Mouse (Mus musculus) forebrain, embryonic 14.5 days (tissue): ENCODE data around the gene Anxa9. TPM values are rescaled to one million over a fixed set of nuclear protein-coding genes. Genes with fewer than 3 reads are reported as not detected.

ENCODE experiments used
- ATAC-seq: fragments of 200-750 bp; cut with Nextera tagmentation; 2 replicates; pipeline ENCODE4 v1.8.0; 2017; ENCODE audit warnings: mild to moderate bottlenecking, moderate library complexity
- DNase-seq: peaks from one replicate; pipeline ENCODE4 v3.0.0-alpha.2; 2015; ENCODE audit warnings: low spot score
- H3K27ac ChIP-seq: fragments of 300-500 bp; sonication (generic); 2 replicates; pipeline ENCODE4 v1.5.1; 2014; ENCODE audit warnings: low read depth, mild to moderate bottlenecking, control low read depth, low read length, moderate library complexity
- H3K27me3 ChIP-seq: fragments of 300-500 bp; sonication (generic); replicated peaks from 2 replicates; pipeline ENCODE4 v1.6.1; 2014; ENCODE audit warnings: low read length, control low read depth, mixed read lengths; ENCODE audit not compliant: control insufficient read depth, insufficient read depth
- H3K36me3 ChIP-seq: fragments of 300-500 bp; sonication (generic); 2 replicates; pipeline ENCODE4 v1.6.1; 2014; ENCODE audit warnings: low read length, control low read depth; ENCODE audit not compliant: control insufficient read depth, insufficient read depth
- H3K4me1 ChIP-seq: fragments of 300-500 bp; sonication (generic); 2 replicates; pipeline ENCODE4 v1.6.1; 2014; ENCODE audit warnings: antibody characterized with exemption, low read length, control low read depth; ENCODE audit not compliant: control insufficient read depth, insufficient read depth
- H3K4me2 ChIP-seq: fragments of 300-500 bp; sonication (generic); 2 replicates; pipeline ENCODE4 v1.6.1; 2014; ENCODE audit warnings: mild to moderate bottlenecking, control low read depth, low read length
- H3K4me3 ChIP-seq: fragments of 300-500 bp; sonication (generic); 2 replicates; pipeline ENCODE4 v1.5.1; 2014; ENCODE audit warnings: low read depth, low read length, control low read depth
- H3K9ac ChIP-seq: fragments of 300-500 bp; sonication (generic); 2 replicates; pipeline ENCODE4 v1.6.1; 2014; ENCODE audit warnings: mild to moderate bottlenecking, low read length, control low read depth, moderate library complexity
- H3K9me3 ChIP-seq: fragments of 300-500 bp; sonication (generic); replicated peaks from 2 replicates; pipeline ENCODE4 v1.6.1; 2016; ENCODE audit warnings: low read length, control low read depth, mixed read lengths; ENCODE audit not compliant: control insufficient read depth
- WGBS: fragments of 180-500 bp; shearing (Covaris S2); extraction: QIAGEN DNeasy Blood & Tissue Kit; methylation state at CpG from one replicate; pipeline ENCODE4 v1.1.7; 2014; 5-methylcytosine and 5-hydroxymethylcytosine counted together
- polyA plus RNA-seq: library from polyadenylated mRNA; unstranded; fragments of >200 nt; fragmentation: Nextera tagmentation; extraction: Ambion mirVana; gene quantifications from 2 replicates; pipeline ENCODE4 v1.2.1, GENCODE M21; 2014

Gene Anxa9
- polyA plus RNA-seq, 1 experiment from 2014 or later: 0.27 TPM

GRCm38 (mm10) chr3:95250783-95251424, 56.1 kb downstream of the Anxa9 start, which contains the start of gene Bnipl:
Gene Bnipl, minus strand, starts transcription at chr3:95251193.
- Histone ChIP-seq H3K27ac (no peak within 1 kb of the TSS), H3K9ac (no peak within 1 kb of the TSS), H3K4me1 (no peaks in the 10 kb centered on the region), H3K4me3 (no peak within 1 kb of the TSS), H3K4me2 (no peak within 1 kb of the TSS), H3K9me3 (no peaks in the 10 kb centered on the region), H3K27me3 (no peaks in the 10 kb centered on the region), H3K36me3 (peaks cover 29% of the 10 kb centered on the region)
- WGBS: 61% methylated on average over 7 of the region's 7 CpGs
- ATAC-seq: no peak
- DNase-seq: no peak

- WGBS: 85% methylated on average over 5 of the region's 5 CpGs
- ATAC-seq: no peak
These were observed 56.6 kb downstream of the Anxa9 start for GRCm38 (mm10) chr3:95250361-95250760.

GRCm38 (mm10) chr3:95247660-95248336, 59.2 kb downstream of the Anxa9 start:
- ATAC-seq: no peak
- Histone ChIP-seq H3K27ac (no peak overlapping the region), H3K4me2 (no peak overlapping the region), H3K9ac (no peak overlapping the region), H3K4me3 (no peak overlapping the region), H3K4me1 (no peaks in the 10 kb centered on the region), H3K9me3 (no peaks in the 10 kb centered on the region), H3K27me3 (no peaks in the 10 kb centered on the region), H3K36me3 (0 out of 2 replicates have a peak, but pooled peaks cover 5% of the 10 kb centered on the region)
- DNase-seq: no peak
- 96% methylated on average over 1 of the region's 1 CpGs for WGBS

More at GRCm38 (mm10) chr3:95250361-95250760, 56.6 kb downstream of the Anxa9 start:
- H3K4me1 ChIP-seq: no peaks in the 10 kb centered on the region
- no peaks in the 10 kb centered on the region for H3K27me3 ChIP-seq
- H3K9me3 ChIP-seq: no peaks in the 10 kb centered on the region
- no peak overlapping the region for H3K27ac ChIP-seq
- H3K4me2 ChIP-seq: no peak overlapping the region
- H3K4me3 ChIP-seq: no peak overlapping the region
- no peak for DNase-seq
- H3K36me3 ChIP-seq: peaks cover 25% of the 10 kb centered on the region
- no peak overlapping the region for H3K9ac ChIP-seq

- no peak overlapping the region for H3K4me3 ChIP-seq
- no peak for ATAC-seq
- 72% methylated on average over 5 of the region's 5 CpGs for WGBS
- no peak overlapping the region for H3K27ac ChIP-seq
- H3K9me3 ChIP-seq: no peaks in the 10 kb centered on the region
- H3K9ac ChIP-seq: no peak overlapping the region
- H3K4me1 ChIP-seq: no peaks in the 10 kb centered on the region
- H3K36me3 ChIP-seq: peaks cover 6% of the 10 kb centered on the region
- DNase-seq: peak; percentile 23
- no peak overlapping the region for H3K4me2 ChIP-seq
- H3K27me3 ChIP-seq: no peaks in the 10 kb centered on the region
These were observed 60.3 kb downstream of the Anxa9 start for GRCm38 (mm10) chr3:95246465-95247231.

Other genes with a start within 250 kb of the Anxa9 start
- gene Pip5k1a, start 200.2 kb downstream of the Anxa9 start, polyA plus RNA-seq: 14.2 and 16.4 TPM in 2 replicates
- 225 and 235 TPM in 2 replicates for gene Vps72, start 196.2 kb downstream of the Anxa9 start, polyA plus RNA-seq
- 0.55 and 0.83 TPM in 2 replicates for gene Tmod4, start 182.7 kb downstream of the Anxa9 start, polyA plus RNA-seq
- 99.6 and 107 TPM in 2 replicates for gene Scnm1, start 173.2 kb downstream of the Anxa9 start, polyA plus RNA-seq
- gene Lysmd1, start 173.1 kb downstream of the Anxa9 start, polyA plus RNA-seq: 31.4 and 31.8 TPM in 2 replicates
- gene Tnfaip8l2, start 164.8 kb downstream of the Anxa9 start, polyA plus RNA-seq: 2.6 and 2.9 TPM in 2 replicates
- 22.8 and 25.2 TPM in 2 replicates for gene Sema6c, start 146.7 kb downstream of the Anxa9 start, polyA plus RNA-seq
- 4.0 and 4.3 TPM in 2 replicates for gene Gabpb2, start 89.3 kb downstream of the Anxa9 start, polyA plus RNA-seq
- gene Cdc42se1, start 78.4 kb downstream of the Anxa9 start, polyA plus RNA-seq: 99.4 and 99.7 TPM in 2 replicates
- 444 and 548 TPM in 2 replicates for gene Mllt11, start 75.0 kb downstream of the Anxa9 start, polyA plus RNA-seq
- 0.17 TPM in 1 of 2 replicates, not detected in the other for gene Gm128, start 65.6 kb downstream of the Anxa9 start, polyA plus RNA-seq
- not detected in 2 replicates for gene Bnipl, start 56.0 kb downstream of the Anxa9 start, polyA plus RNA-seq
- gene Mindy1, start 25.8 kb downstream of the Anxa9 start, polyA plus RNA-seq: 48.6 and 50.7 TPM in 2 replicates
- gene Prune1, start 25.1 kb downstream of the Anxa9 start, polyA plus RNA-seq: 40.7 and 42.7 TPM in 2 replicates
- 75.8 and 91.8 TPM in 2 replicates for gene Cers2, start 7.6 kb upstream of the Anxa9 start, polyA plus RNA-seq
- gene Setdb1, start 50.0 kb upstream of the Anxa9 start, polyA plus RNA-seq: 42.2 and 48.9 TPM in 2 replicates
- gene 4930558C23Rik, start 95.7 kb upstream of the Anxa9 start, polyA plus RNA-seq: not detected in 2 replicates
- 9.0 and 12.5 TPM in 2 replicates for gene Arnt, start 127.2 kb upstream of the Anxa9 start, polyA plus RNA-seq
- 7.4 and 7.5 TPM in 2 replicates for gene Ctsk, start 192.1 kb upstream of the Anxa9 start, polyA plus RNA-seq
- gene Ctss, start 219.6 kb upstream of the Anxa9 start, polyA plus RNA-seq: 14.4 and 14.8 TPM in 2 replicates